Mouse (Mus musculus): ENCODE data around the gene Lexm. TPM values are rescaled to one million over a fixed set of nuclear protein-coding genes. Genes with fewer than 3 reads are reported as not detected.

Gene Lexm
- polyA plus RNA-seq (2016; fragmentation: Nextera tagmentation; extraction: Ambion mirVana) = 0.27 and 0.79 TPM in 2 replicates

DNA sequence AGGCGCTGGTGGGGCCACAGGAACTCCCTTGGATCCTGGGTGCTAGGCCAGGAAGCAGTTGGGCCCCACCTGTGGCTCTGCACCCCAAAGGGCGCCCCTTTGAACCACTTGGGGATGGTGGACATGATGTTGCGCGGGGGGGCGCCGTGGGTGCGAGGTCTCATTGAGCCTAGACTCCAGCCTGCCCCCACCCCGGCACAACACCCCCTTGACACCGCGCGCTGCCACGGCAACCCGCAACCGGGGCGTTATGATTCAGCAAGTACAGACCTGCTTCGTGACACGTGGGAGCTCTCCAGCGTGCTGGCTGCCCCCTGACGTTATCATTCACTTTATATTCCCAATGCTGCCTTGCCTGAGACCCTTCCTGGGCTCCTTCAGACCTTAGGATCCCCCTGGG lies at the start of gene Lexm:
Lexm (minus strand) TSS at position 186 of the 400 bp plus-strand sequence.
- H3K4me3 ChIP-seq = peak within 1 kb of the TSS; percentile 21
- no peak within 1 kb of the TSS for H3K27ac ChIP-seq (replicated peaks)
- H3K27me3 ChIP-seq = peaks cover 37% of the 10 kb centered on the region
- no peak for ATAC-seq (ENCODE audit: low FRiP score, low read depth)
- H3K9ac ChIP-seq (replicated peaks) = peak within 1 kb of the TSS; percentile 28
- peaks cover 15% of the 10 kb centered on the region for H3K4me1 ChIP-seq
- 2% methylated on average over 19 of the region's 19 CpGs for WGBS
- H3K36me3 ChIP-seq = no peaks in the 10 kb centered on the region
- H3K4me2 ChIP-seq (replicated peaks) = peak within 1 kb of the TSS; percentile 50
- H3K9me3 ChIP-seq = no peaks in the 10 kb centered on the region

DNA sequence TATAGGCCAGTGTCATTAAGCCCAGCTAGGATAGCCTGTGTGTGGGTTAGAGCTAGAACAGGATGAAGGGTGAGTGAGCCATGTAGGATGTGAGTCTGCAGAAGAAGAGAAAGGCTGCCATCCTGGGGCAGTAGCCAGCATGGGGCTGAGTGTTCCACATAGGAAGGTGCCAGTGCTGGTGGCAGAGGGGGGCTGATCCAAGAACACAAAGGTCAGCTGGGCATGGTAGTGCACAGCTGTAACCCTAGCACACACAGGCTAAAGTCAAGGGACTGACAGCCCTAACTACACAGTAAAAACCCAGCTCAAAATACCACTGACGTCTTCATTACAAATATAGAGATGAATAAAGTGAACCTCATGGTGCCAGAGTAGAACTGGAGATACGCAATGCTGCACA lies 49.5 kb upstream of the Lexm start:
- Histone ChIP-seq H3K4me1 (no peaks in the 10 kb centered on the region), H3K4me3 (no peak overlapping the region), H3K4me2 (replicated peaks) (no peak overlapping the region), H3K9ac (replicated peaks) (no peak overlapping the region), H3K36me3 (peaks cover 99% of the 10 kb centered on the region), H3K27me3 (no peaks in the 10 kb centered on the region), H3K9me3 (no peaks in the 10 kb centered on the region), H3K27ac (replicated peaks) (no peak overlapping the region)
- WGBS = 93% methylated on average over 2 of the region's 2 CpGs
- no peak for ATAC-seq (ENCODE audit: low FRiP score, low read depth)

GRCm38 (mm10) chr4:106665673-106666072 lies 48.6 kb upstream of the Lexm start:
- no peak overlapping the region for H3K27ac ChIP-seq (replicated peaks)
- H3K4me1 ChIP-seq = no peaks in the 10 kb centered on the region
- H3K4me3 ChIP-seq = no peak overlapping the region
- ATAC-seq (ENCODE audit: low FRiP score, low read depth) = no peak
- no peaks in the 10 kb centered on the region for H3K27me3 ChIP-seq
- no peak overlapping the region for H3K9ac ChIP-seq (replicated peaks)
- H3K36me3 ChIP-seq = peaks cover 96% of the 10 kb centered on the region
- H3K9me3 ChIP-seq = no peaks in the 10 kb centered on the region
- no peak overlapping the region for H3K4me2 ChIP-seq (replicated peaks)
- 89% methylated on average over 10 of the region's 10 CpGs for WGBS

DNA sequence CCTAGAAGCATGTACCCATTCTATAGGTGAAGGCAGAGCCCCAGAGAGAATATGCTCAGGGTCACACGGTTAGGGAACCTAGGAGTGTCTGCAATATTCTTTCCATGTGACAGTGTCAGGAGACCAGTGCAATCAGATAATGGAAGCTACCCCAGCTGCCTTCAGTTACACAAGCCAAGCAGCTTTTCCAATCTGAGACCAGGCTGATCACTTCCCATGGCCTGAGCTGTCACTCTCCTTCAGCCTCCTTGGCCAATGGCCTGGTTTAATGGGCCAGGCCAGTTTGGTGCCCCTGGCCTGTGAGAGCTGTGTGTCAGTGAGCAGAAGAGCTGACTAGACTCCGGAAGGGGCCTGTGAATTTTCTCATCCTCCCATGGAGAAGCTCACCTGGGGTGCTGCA lies 48.2 kb upstream of the Lexm start:
- H3K36me3 ChIP-seq = peaks cover 95% of the 10 kb centered on the region

DNA sequence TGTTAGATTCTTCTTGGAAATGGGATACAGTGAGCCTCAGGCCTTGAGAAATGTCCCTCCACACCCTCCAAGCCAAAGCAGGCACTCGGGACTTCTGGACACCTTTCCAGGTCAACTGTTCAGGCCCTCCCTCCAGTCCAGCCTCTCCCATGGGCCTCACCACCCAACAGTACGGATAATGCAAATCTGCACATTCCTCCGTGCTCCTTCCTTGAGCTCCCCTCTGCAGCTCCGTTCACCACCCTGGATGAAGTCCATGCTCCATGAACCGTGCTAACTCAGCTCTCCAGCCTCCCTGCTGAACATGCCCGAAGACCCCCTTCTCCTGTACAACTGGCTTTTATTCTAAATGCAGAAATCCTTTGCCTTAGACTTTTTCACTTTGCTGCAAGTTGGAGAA lies 47.7 kb upstream of the Lexm start:
- no peaks in the 10 kb centered on the region for H3K27me3 ChIP-seq
- peaks cover 95% of the 10 kb centered on the region for H3K36me3 ChIP-seq
- H3K27ac ChIP-seq (replicated peaks) = no peak overlapping the region
- 91% methylated on average over 6 of the region's 6 CpGs for WGBS
- H3K9me3 ChIP-seq = no peaks in the 10 kb centered on the region
- H3K4me3 ChIP-seq = no peak overlapping the region
- no peak overlapping the region for H3K9ac ChIP-seq (replicated peaks)
- H3K4me2 ChIP-seq (replicated peaks) = no peak overlapping the region
- H3K4me1 ChIP-seq = no peaks in the 10 kb centered on the region
- ATAC-seq (ENCODE audit: low FRiP score, low read depth) = no peak

More for the DNA sequence above, 48.2 kb upstream of the Lexm start:
- WGBS = 98% methylated on average over 2 of the region's 2 CpGs
- no peak for ATAC-seq (ENCODE audit: low FRiP score, low read depth)
- Histone ChIP-seq H3K4me1 (no peaks in the 10 kb centered on the region), H3K27ac (replicated peaks) (no peak overlapping the region), H3K4me3 (no peak overlapping the region), H3K9ac (replicated peaks) (no peak overlapping the region), H3K4me2 (replicated peaks) (no peak overlapping the region), H3K9me3 (no peaks in the 10 kb centered on the region), H3K27me3 (no peaks in the 10 kb centered on the region)

GRCm38 (mm10) chr4:106663956-106664470 lies 47.0 kb upstream of the Lexm start:
- Histone ChIP-seq H3K9me3 (no peaks in the 10 kb centered on the region), H3K9ac (replicated peaks) (no peak overlapping the region), H3K27me3 (no peaks in the 10 kb centered on the region), H3K36me3 (peaks cover 92% of the 10 kb centered on the region), H3K27ac (replicated peaks) (no peak overlapping the region), H3K4me2 (replicated peaks) (no peak overlapping the region), H3K4me3 (no peak overlapping the region), H3K4me1 (no peaks in the 10 kb centered on the region)
- whole genome bisulfite sequencing = 89% methylated on average over 5 of the region's 5 CpGs
- no peak for ATAC-seq (ENCODE audit: low FRiP score, low read depth)

DNA sequence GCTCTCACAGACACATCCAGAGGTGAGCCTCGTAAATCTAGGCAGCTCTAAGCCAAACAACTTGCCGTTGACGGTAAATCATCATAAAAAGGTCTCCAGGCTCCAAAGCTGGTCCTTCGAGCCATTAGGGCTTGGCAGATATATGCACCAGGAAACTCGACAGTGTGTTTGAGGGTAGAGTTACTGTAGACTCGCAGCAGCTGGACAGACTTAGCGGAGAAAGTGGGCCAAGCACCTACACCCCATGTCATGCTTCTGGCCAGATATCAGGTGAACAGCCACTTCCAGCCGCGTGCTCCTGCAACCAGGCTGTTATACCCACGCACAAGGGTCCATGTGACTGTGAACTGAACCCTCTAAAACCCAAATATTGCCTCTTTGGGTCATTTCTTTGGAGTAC lies 38.6 kb upstream of the Lexm start:
- Histone ChIP-seq H3K9me3 (no peaks in the 10 kb centered on the region), H3K4me1 (peaks cover 8% of the 10 kb centered on the region), H3K27ac (replicated peaks) (no peak overlapping the region), H3K27me3 (no peaks in the 10 kb centered on the region), H3K9ac (replicated peaks) (no peak overlapping the region), H3K4me3 (no peak overlapping the region), H3K36me3 (peaks cover 50% of the 10 kb centered on the region), H3K4me2 (replicated peaks) (no peak overlapping the region)
- 92% methylated on average over 10 of the region's 10 CpGs for WGBS
- ATAC-seq (ENCODE audit: low FRiP score, low read depth) = no peak

- no peak overlapping the region for H3K4me3 ChIP-seq
- peaks cover 8% of the 10 kb centered on the region for H3K4me1 ChIP-seq
- no peak overlapping the region for H3K9ac ChIP-seq (replicated peaks)
- 95% methylated on average over 15 of the region's 15 CpGs for WGBS
- no peak overlapping the region for H3K27ac ChIP-seq (replicated peaks)
- no peak overlapping the region for H3K4me2 ChIP-seq (replicated peaks)
- no peak for ATAC-seq (ENCODE audit: low FRiP score, low read depth)
- H3K36me3 ChIP-seq = peaks cover 36% of the 10 kb centered on the region
- no peaks in the 10 kb centered on the region for H3K9me3 ChIP-seq
- H3K27me3 ChIP-seq = peaks cover 14% of the 10 kb centered on the region
These were observed 36.0 kb upstream of the Lexm start for GRCm38 (mm10) chr4:106653051-106653450.

DNA sequence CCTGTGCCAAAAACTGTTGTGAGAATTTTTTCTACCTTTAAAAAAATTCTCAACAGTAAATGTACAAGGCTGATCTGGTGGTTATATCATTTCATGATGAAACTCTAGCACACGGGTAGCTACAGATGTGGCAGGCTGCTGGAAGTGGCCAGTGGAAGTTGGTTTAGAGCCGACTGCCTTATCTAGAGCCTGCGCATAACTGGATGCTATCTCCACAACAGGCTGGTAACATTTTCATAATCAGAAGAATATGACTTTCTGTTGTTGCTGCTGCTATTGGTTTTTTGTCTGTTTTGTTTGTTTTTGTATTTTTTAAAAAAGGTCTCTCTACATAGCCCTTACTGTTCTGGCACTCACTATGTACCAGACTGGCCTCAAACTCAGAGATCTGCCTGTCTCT lies 35.5 kb upstream of the Lexm start:
- Histone ChIP-seq H3K27ac (replicated peaks) (no peak overlapping the region), H3K9me3 (no peaks in the 10 kb centered on the region), H3K4me1 (peaks cover 8% of the 10 kb centered on the region), H3K9ac (replicated peaks) (no peak overlapping the region), H3K4me2 (replicated peaks) (no peak overlapping the region), H3K27me3 (peaks cover 19% of the 10 kb centered on the region), H3K36me3 (peaks cover 35% of the 10 kb centered on the region), H3K4me3 (no peak overlapping the region)
- no peak for ATAC-seq (ENCODE audit: low FRiP score, low read depth)
- 97% methylated on average over 3 of the region's 3 CpGs for WGBS

DNA sequence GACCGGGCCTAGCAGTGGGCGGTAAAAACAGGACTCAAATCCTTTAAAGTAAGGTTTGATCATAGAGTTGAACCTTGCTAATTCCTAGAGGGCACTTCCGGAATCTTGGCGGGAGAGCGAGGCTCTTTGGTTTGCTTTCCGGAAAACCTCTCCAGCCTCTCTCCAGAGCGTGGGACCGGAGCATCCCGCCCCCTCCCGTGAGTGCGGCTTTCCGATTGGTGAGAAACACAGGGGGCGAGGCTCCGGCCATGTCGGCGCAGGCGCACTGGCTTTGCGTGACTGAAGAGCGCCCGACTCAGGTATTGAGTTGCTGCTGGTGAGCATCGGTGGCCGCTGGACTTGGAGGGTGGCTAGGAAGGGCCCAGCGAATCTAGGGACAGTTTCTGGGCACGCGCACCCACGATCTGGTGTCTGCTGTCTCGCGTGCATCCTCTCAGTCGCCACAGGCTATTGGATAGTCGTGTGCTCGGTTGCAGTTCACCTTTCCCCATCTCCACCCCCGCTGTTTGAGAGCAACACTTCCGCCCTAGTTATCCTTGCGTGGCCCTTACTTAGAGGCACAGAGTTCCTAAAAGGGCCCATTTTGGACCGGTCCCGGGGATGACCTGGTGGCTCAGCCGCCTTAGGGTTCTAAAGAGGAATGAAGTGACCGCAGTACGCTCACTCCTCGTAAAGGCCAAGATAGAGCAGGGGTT lies 33.9 kb upstream of the Lexm start, which contains the start of gene Pars2:
Pars2 (plus strand) TSS at position 237 of the 695 bp plus-strand sequence.
- Histone ChIP-seq H3K27ac (replicated peaks) (peak within 1 kb of the TSS; percentile 69), H3K9me3 (no peaks in the 10 kb centered on the region), H3K9ac (replicated peaks) (peak within 1 kb of the TSS; percentile 83), H3K4me2 (replicated peaks) (peak within 1 kb of the TSS; percentile 92), H3K4me3 (peak within 1 kb of the TSS; percentile 74), H3K27me3 (peaks cover 34% of the 10 kb centered on the region), H3K36me3 (peaks cover 26% of the 10 kb centered on the region), H3K4me1 (peaks cover 8% of the 10 kb centered on the region)
- WGBS = 3% methylated on average over 40 of the region's 40 CpGs
- peak; percentile 98 for ATAC-seq (ENCODE audit: low FRiP score, low read depth)

- no peak overlapping the region for H3K4me2 ChIP-seq (replicated peaks)
- H3K27me3 ChIP-seq = peaks cover 39% of the 10 kb centered on the region
- H3K36me3 ChIP-seq = no peaks in the 10 kb centered on the region
- H3K9ac ChIP-seq (replicated peaks) = no peak overlapping the region
- H3K9me3 ChIP-seq = no peaks in the 10 kb centered on the region
- ATAC-seq (ENCODE audit: low FRiP score, low read depth) = no peak
- no peak overlapping the region for H3K4me3 ChIP-seq
- 87% methylated on average over 6 of the region's 6 CpGs for WGBS
- no peak overlapping the region for H3K27ac ChIP-seq (replicated peaks)
- peaks cover 14% of the 10 kb centered on the region for H3K4me1 ChIP-seq
These were observed 30.1 kb upstream of the Lexm start for GRCm38 (mm10) chr4:106647137-106647536.

- Histone ChIP-seq H3K36me3 (no peaks in the 10 kb centered on the region), H3K9ac (replicated peaks) (no peak overlapping the region), H3K4me1 (0 out of 2 replicates have a peak, but pooled peaks cover 6% of the 10 kb centered on the region), H3K27me3 (peaks cover 42% of the 10 kb centered on the region), H3K9me3 (no peaks in the 10 kb centered on the region), H3K4me2 (replicated peaks) (no peak overlapping the region), H3K27ac (replicated peaks) (no peak overlapping the region), H3K4me3 (no peak overlapping the region)
- no peak for ATAC-seq (ENCODE audit: low FRiP score, low read depth)
- WGBS = 78% methylated on average over 5 of the region's 5 CpGs
These were observed 28.8 kb upstream of the Lexm start for GRCm38 (mm10) chr4:106645797-106646196.
